Mouse (Mus musculus): ENCODE measurements around the gene Hoxa11. TPM values are rescaled to one million over a fixed set of nuclear protein-coding genes. Genes with fewer than 3 reads are reported as not detected.
A peak's percentile ranks its signal among the peaks of the same experiment; 100 is the strongest.

The Hoxa11 gene
- polyA plus RNA-seq, 1 experiment = not detected

DNA sequence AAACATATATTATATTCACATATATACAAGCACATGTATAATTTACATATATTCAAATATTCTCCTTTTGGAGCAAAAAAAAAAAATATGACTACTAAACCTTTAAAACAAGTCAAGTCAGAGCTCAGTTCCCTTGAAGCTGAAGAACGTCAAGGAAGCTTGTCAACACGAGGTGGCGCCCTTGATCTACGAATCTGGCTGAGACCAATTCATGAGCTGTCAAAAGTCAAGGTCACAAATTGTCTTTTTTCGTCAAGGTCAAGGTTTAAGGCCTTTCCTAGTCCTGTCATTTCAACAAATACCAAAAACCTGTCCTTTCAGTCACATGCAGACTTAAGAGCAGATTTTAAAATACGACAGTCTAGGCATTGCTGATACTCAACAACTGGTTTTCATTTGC is 11.3 kb upstream of the Hoxa11 start:
- TF ChIP-seq EP300 (IDR thresholded peaks at IDR 0.05; ENCODE audit: insufficient read depth, low read depth, low read length) (no peak), CTCF (IDR thresholded peaks at IDR 0.05; ENCODE audit: low read depth, low read length) (peak; percentile 37)
- no peak overlapping the region for H3K9ac ChIP-seq (ENCODE audit: low read depth, poor library complexity, severe bottlenecking)
- no peaks in the 10 kb centered on the region for H3K4me1 ChIP-seq (ENCODE audit: control insufficient read depth, insufficient read depth, low read length)
- no peaks in the 10 kb centered on the region for H3K9me3 ChIP-seq (replicated peaks; ENCODE audit: control insufficient read depth, insufficient read depth, low read length, poor library complexity, severe bottlenecking)
- no peaks in the 10 kb centered on the region for H3K36me3 ChIP-seq (ENCODE audit: control insufficient read depth, insufficient read depth, low read length, poor library complexity, severe bottlenecking)
- H3K27ac ChIP-seq (ENCODE audit: insufficient read depth, low read length) = no peak overlapping the region
- H3K27me3 ChIP-seq (ENCODE audit: control insufficient read depth, insufficient read depth, low read length, poor library complexity, severe bottlenecking) = peaks cover 51% of the 10 kb centered on the region
- H3K4me3 ChIP-seq (ENCODE audit: low read depth, low read length) = no peak overlapping the region

DNA sequence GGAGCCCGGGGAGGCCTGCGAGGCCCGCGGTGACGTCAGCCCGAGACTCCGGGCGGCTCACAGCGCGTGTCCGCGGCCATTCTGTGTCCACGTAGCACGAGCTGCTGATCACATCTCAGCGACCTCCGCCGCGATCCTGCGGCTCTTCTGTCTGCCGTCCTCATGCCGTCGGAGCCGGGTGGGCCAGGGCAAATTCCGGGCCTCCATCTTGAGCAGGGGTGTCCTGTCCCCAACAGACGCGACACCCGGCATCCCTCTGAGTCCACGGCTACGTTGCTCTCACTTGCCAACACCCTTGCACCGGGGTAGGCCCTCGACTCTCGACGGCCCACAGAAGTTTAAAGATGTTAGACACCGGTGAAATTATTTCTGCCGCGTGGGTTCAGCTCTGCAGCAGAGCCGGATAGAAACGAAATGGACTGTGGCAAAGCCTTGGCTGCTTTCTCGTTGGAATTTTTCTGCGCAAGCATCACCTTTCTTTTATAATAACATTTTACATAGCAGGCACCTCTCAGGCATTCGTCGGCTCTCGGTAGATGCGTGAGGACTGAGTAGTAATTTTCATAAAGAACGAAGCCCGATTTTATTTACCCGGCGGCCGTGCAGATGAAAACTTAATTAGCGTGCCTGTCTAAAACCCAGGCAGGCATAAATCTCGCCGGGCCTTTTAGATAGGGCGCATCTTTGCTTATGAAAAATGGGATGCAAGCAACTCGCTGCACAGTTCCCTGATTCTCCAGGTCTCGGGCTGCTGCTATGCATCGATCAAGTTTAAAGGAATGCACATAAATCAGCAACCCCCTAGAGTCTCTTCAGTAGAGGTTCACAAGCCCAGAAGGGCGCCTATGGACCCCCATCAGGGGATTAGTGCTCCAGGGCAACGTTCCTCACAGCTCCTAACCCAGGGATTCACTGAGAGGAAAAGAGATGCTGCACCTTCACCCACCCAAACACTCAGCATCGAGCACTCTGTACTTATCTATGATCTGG is 8.2 kb upstream of the Hoxa11 start:
- Histone ChIP-seq H3K27me3 (ENCODE audit: control insufficient read depth, insufficient read depth, low read length, poor library complexity, severe bottlenecking) (peaks cover 43% of the 10 kb centered on the region), H3K4me1 (ENCODE audit: control insufficient read depth, insufficient read depth, low read length) (no peaks in the 10 kb centered on the region), H3K9ac (ENCODE audit: low read depth, poor library complexity, severe bottlenecking) (no peak overlapping the region), H3K4me3 (ENCODE audit: low read depth, low read length) (0 out of 2 replicates have a peak overlapping the region, but pooled peaks have one; percentile 27), H3K36me3 (ENCODE audit: control insufficient read depth, insufficient read depth, low read length, poor library complexity, severe bottlenecking) (no peaks in the 10 kb centered on the region), H3K27ac (ENCODE audit: insufficient read depth, low read length) (no peak overlapping the region), H3K9me3 (replicated peaks; ENCODE audit: control insufficient read depth, insufficient read depth, low read length, poor library complexity, severe bottlenecking) (no peaks in the 10 kb centered on the region)
- no peak for TF ChIP-seq CTCF (IDR thresholded peaks at IDR 0.05; ENCODE audit: low read depth, low read length)
- TF ChIP-seq EP300 (IDR thresholded peaks at IDR 0.05; ENCODE audit: insufficient read depth, low read depth, low read length) = no peak
- TF ChIP-seq POLR2A (IDR thresholded peaks at IDR 0.05; ENCODE audit: insufficient read depth, low read length) = no peak

DNA sequence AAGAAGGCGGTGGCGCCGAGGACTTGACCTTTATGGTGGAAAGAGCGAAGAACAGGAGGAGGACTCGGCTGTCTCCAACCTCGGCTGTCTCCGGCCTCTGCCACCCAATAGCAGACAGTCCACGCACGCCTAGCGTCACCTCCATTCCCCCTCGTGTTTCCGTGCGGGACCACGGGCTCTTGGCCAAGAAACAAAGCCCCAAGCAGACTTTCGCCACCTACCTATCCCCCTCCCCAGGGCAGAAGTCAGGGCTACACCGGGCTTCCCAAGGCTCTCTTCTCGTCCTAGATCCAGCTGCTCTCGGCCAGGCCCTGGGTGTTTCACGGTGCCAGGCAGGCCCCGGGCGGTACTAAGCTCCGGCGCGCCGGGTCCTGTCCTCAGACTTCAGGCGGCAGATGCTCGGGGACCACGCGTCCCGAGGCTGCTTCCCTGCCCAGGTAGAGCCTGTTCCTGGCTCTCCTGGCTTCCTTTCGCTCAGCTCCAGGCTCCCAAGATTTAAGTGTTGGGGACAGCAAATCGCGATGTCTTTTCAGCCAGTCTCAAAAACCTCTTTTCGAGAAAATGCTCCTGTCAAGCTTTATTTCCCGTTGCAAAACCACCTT is 7.3 kb upstream of the Hoxa11 start:
- Histone ChIP-seq H3K27me3 (ENCODE audit: control insufficient read depth, insufficient read depth, low read length, poor library complexity, severe bottlenecking) (peaks cover 45% of the 10 kb centered on the region), H3K27ac (ENCODE audit: insufficient read depth, low read length) (no peak overlapping the region), H3K9ac (ENCODE audit: low read depth, poor library complexity, severe bottlenecking) (no peak overlapping the region), H3K9me3 (replicated peaks; ENCODE audit: control insufficient read depth, insufficient read depth, low read length, poor library complexity, severe bottlenecking) (no peaks in the 10 kb centered on the region), H3K4me3 (ENCODE audit: low read depth, low read length) (no peak overlapping the region), H3K4me1 (ENCODE audit: control insufficient read depth, insufficient read depth, low read length) (no peaks in the 10 kb centered on the region), H3K36me3 (ENCODE audit: control insufficient read depth, insufficient read depth, low read length, poor library complexity, severe bottlenecking) (no peaks in the 10 kb centered on the region)
- no peak for TF ChIP-seq CTCF (IDR thresholded peaks at IDR 0.05; ENCODE audit: low read depth, low read length)
- no peak for TF ChIP-seq EP300 (IDR thresholded peaks at IDR 0.05; ENCODE audit: insufficient read depth, low read depth, low read length)
- TF ChIP-seq POLR2A (IDR thresholded peaks at IDR 0.05; ENCODE audit: insufficient read depth, low read length) = no peak

DNA sequence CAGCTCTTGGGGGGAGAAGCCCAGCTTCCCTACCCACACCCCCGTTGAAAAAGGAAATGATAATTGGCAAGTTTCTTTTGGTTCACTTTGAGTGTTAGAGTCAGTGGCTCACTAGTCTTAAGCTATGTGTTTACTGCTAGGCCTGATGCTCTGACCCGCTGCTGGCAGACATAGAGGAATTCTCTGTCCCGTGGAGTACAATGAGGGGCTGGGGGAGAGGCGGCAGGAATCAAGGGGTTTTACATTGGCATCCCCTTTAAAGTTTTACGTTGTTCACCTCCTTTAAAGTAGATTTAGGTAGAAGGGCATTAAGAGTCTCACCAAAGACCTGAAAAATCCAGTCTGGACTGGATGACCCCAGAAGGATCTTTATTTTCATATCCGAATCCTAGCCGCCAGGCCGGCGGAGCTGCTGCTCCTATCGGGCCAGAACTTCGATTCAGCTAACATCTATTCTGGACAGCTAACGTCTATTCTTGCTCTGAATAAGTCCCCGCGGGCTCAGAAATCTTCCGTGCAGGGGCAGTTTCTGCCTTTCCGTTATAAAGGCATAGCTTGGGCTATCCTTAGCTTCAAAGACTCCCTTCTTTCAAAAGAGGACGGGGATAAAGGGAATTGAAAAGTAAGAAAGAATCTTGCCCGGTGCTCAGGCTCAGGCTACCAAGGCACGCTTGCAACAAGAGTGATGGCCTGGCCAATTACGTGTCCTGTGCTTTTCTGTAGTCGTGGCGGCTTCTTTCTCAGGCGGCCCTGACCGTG is 6.6 kb upstream of the Hoxa11 start:
- Histone ChIP-seq H3K9ac (ENCODE audit: low read depth, poor library complexity, severe bottlenecking) (no peak overlapping the region), H3K27me3 (ENCODE audit: control insufficient read depth, insufficient read depth, low read length, poor library complexity, severe bottlenecking) (peaks cover 49% of the 10 kb centered on the region), H3K4me1 (ENCODE audit: control insufficient read depth, insufficient read depth, low read length) (no peaks in the 10 kb centered on the region), H3K9me3 (replicated peaks; ENCODE audit: control insufficient read depth, insufficient read depth, low read length, poor library complexity, severe bottlenecking) (no peaks in the 10 kb centered on the region), H3K27ac (ENCODE audit: insufficient read depth, low read length) (no peak overlapping the region), H3K4me3 (ENCODE audit: low read depth, low read length) (no peak overlapping the region), H3K36me3 (ENCODE audit: control insufficient read depth, insufficient read depth, low read length, poor library complexity, severe bottlenecking) (no peaks in the 10 kb centered on the region)
- TF ChIP-seq CTCF (IDR thresholded peaks at IDR 0.05; ENCODE audit: low read depth, low read length) (no peak), POLR2A (IDR thresholded peaks at IDR 0.05; ENCODE audit: insufficient read depth, low read length) (no peak), EP300 (IDR thresholded peaks at IDR 0.05; ENCODE audit: insufficient read depth, low read depth, low read length) (no peak)

DNA sequence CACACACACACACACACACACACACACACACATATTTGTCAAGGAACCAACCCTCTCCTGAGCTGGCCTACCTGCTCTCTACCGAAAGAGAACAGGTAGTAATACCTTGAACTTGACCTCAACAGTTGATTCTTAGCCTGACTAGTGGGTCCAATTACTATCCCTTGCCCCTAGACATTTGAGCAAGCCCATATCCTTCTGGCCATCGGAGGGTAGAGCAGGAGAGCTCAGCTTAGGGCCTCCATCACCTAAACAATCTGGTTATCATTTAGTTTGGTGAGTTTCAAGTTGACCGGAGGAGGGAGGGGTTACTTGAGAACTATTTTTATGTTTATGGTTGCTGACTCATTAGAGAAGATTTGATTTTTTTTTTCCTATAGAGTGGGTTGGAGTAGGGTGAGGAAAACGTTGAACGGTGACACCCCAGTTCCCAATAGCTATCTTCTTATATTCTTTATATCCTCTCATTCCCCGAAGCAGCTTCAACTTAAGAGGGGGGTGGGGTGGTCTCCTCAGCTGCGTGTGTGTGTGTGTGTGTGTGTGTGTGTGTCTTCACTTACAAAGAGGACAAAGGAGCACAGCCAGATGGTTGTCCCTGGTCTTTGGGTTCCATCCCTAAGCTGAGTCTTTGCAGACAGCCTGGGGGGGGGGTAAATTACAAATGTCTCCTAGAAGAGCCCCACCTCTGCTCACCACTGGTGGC is 5.7 kb upstream of the Hoxa11 start:
- H3K27me3 ChIP-seq (ENCODE audit: control insufficient read depth, insufficient read depth, low read length, poor library complexity, severe bottlenecking) = peaks cover 50% of the 10 kb centered on the region
- H3K4me1 ChIP-seq (ENCODE audit: control insufficient read depth, insufficient read depth, low read length) = no peaks in the 10 kb centered on the region
- H3K9ac ChIP-seq (ENCODE audit: low read depth, poor library complexity, severe bottlenecking) = no peak overlapping the region
- no peaks in the 10 kb centered on the region for H3K36me3 ChIP-seq (ENCODE audit: control insufficient read depth, insufficient read depth, low read length, poor library complexity, severe bottlenecking)
- no peak overlapping the region for H3K27ac ChIP-seq (ENCODE audit: insufficient read depth, low read length)
- no peak overlapping the region for H3K4me3 ChIP-seq (ENCODE audit: low read depth, low read length)
- H3K9me3 ChIP-seq (replicated peaks; ENCODE audit: control insufficient read depth, insufficient read depth, low read length, poor library complexity, severe bottlenecking) = no peaks in the 10 kb centered on the region
- TF ChIP-seq EP300 (IDR thresholded peaks at IDR 0.05; ENCODE audit: insufficient read depth, low read depth, low read length) (no peak), CTCF (IDR thresholded peaks at IDR 0.05; ENCODE audit: low read depth, low read length) (no peak), POLR2A (IDR thresholded peaks at IDR 0.05; ENCODE audit: insufficient read depth, low read length) (no peak)

All from ES-Bruce4 (cell line).